Mouse (Mus musculus): ENCODE measurements around the gene Sae1.
A peak's percentile ranks its signal among the peaks of the same experiment; 100 is the strongest.

Sae1 gene

GRCm38 (mm10) chr7:16273081-16273765 lies 114.4 kb downstream of the Sae1 start, which contains the start of gene Inafm1:
Inafm1 (minus strand) TSS chr7:16273617.
- DNase-seq, result peak; percentile 94 to 96

GRCm38 (mm10) chr7:16272681-16273080 lies 114.9 kb downstream of the Sae1 start:
- DNase-seq, result peak; percentile 83

GRCm38 (mm10) chr7:16271139-16271538 lies 116.5 kb downstream of the Sae1 start:
- DNase-seq, result no peak

Measured in cerebellum, postnatal 10 days (tissue).